Mouse (Mus musculus): ENCODE data around the gene Dnm3. TPM values are rescaled to one million over a fixed set of nuclear protein-coding genes. Genes with fewer than 3 reads are reported as not detected.
A peak's percentile ranks its signal among the peaks of the same experiment; 100 is the strongest.

Dnm3 gene
- polyA plus RNA-seq (2015; fragmentation: Nextera tagmentation; extraction: Ambion mirVana), result 52.4 and 59.4 TPM in 2 replicates

DNA sequence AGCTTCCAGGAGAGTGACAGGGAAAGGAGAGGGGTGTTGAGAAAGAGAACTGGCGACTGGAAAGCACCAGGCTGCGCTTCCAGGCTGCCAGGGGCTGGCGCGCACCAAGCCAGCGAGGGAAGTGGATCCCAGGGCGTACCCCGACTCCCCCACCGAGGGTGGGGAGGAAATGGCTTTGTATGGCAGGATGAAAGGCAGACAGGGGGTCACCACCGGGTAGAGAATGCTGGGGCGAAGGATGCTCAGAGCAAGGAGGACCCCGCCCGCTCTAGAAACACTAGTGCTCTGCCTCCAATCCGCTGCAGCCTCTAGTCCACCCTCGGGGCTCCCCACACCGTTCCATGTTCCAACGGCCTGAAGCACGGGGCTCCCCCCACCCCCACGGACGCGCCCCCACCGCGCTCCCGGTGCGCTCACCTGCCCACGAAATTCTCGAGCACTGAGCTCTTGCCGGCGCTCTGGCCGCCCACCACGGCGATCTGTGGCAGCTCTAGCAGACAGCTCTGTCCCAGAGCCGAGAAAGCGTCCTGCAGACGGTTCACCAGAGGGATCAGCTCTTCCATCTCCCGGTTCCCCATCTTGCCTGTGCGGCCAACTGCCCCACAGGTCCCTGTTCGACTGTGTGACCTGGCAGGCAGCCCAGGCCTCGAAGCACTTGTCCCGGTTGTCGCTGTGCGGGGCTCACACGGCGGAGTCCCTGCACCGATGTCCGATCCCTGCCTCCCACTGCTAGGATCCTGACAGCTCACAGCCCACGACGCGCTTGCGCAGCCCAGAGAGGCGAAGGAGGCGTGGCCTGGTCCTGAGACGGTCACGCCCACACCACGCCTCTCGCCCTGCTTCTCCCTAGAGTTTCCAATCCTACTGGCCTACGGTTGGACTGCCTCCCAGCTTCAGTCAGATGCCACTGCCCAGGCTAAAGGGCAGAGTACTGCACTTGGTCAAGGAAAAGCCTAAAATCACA, at the start of gene Dnm3:
Dnm3 (minus strand) TSS at position 789 of the 964 bp plus-strand sequence.
- ATAC-seq (ENCODE audit: low FRiP score, low read depth), result peak; percentile 98
- under 1% methylated on average over 50 of the region's 56 CpGs for WGBS
- Histone ChIP-seq H3K27me3 (no peaks in the 10 kb centered on the region), H3K4me1 (replicated peaks) (peaks cover 17% of the 10 kb centered on the region), H3K4me2 (peak within 1 kb of the TSS; percentile 75), H3K9me3 (no peaks in the 10 kb centered on the region), H3K9ac (peak within 1 kb of the TSS; percentile 82), H3K36me3 (no peaks in the 10 kb centered on the region), H3K27ac (replicated peaks) (peak within 1 kb of the TSS; percentile 87), H3K4me3 (peak within 1 kb of the TSS; percentile 89)

DNA sequence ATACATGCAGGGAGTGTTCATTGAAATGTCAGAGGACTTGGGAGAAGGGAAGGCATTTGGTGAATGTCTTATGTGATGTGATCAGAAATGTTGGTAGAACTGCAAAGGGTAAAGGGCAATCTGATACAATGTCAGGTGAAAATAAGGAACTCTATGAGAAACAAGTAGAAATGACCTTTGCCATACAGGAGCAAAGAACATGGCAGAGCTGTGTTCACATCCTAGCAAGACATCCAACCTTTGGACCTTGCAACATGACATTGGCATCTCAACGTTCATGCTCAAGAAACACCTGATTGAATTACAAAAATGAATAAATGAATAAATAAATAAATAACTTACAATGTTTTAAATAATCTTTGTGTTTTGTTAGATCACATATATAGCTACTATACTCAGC, 37.3 kb upstream of the Dnm3 start:
- no peak overlapping the region for H3K4me2 ChIP-seq
- no peak for ATAC-seq (ENCODE audit: low FRiP score, low read depth)
- H3K9ac ChIP-seq, result no peak overlapping the region
- H3K36me3 ChIP-seq, result no peaks in the 10 kb centered on the region
- WGBS, result 88% methylated on average over 1 of the region's 1 CpGs
- no peaks in the 10 kb centered on the region for H3K9me3 ChIP-seq
- H3K27me3 ChIP-seq, result no peaks in the 10 kb centered on the region
- H3K27ac ChIP-seq (replicated peaks), result no peak overlapping the region
- no peaks in the 10 kb centered on the region for H3K4me1 ChIP-seq (replicated peaks)
- H3K4me3 ChIP-seq, result no peak overlapping the region

DNA sequence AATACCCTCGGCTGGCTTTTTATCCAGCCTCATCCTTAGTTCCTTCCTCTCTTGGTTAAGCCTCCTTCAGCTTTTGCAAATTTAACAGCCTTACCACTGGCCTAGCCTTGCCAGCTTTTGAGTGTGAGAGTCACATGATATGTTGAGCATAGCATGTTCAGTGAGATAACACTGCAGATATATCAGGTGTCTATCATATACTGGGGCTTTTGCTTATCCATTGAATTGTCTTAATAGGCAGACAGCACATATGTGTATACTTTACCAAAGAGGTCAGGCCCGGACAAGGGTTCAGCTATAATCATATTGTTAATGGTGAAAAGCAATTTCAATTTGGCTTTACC, 32.2 kb upstream of the Dnm3 start:
- ATAC-seq (ENCODE audit: low FRiP score, low read depth), result no peak
- Histone ChIP-seq H3K4me2 (no peak overlapping the region), H3K4me1 (replicated peaks) (no peaks in the 10 kb centered on the region), H3K4me3 (no peak overlapping the region), H3K9ac (no peak overlapping the region), H3K9me3 (no peaks in the 10 kb centered on the region), H3K36me3 (no peaks in the 10 kb centered on the region), H3K27me3 (no peaks in the 10 kb centered on the region), H3K27ac (replicated peaks) (no peak overlapping the region)
- 88% methylated on average over 2 of the region's 2 CpGs for WGBS

DNA sequence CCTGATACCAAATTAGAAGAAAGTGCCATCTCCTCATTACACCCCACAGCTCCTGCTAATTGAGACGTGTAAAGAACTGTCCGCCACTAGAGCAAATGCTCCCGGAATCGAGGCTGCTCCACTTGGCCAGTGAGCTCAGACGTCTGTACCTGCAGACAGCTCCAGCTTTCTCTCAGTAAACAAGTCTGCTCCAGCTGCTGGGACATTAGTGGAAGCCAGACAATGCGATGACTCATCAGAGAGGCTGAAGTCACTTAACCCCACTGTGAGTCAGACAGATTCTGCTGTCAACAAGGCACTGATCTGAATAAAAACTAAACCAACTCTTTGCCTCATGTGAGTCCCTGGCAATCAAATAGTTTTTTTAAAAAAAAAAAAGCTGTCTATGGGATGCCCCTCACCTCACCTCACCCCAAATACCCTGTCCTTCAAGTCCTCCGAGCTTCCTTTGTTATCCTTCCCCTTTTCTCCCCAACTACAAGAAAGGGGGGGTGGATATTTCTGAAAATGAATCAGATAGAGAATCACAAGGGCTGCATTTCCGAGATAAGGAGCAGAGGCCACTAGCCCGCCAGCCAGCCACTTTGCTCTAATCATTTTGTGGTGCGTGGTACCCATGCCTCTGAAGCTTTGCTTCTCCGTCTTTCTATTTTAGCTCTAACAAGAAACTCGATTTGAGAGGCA, 31.6 kb upstream of the Dnm3 start:
- Histone ChIP-seq H3K27me3 (no peaks in the 10 kb centered on the region), H3K27ac (replicated peaks) (no peak overlapping the region), H3K36me3 (no peaks in the 10 kb centered on the region), H3K9me3 (no peaks in the 10 kb centered on the region), H3K4me2 (no peak overlapping the region), H3K4me1 (replicated peaks) (no peaks in the 10 kb centered on the region), H3K4me3 (no peak overlapping the region), H3K9ac (no peak overlapping the region)
- no peak for ATAC-seq (ENCODE audit: low FRiP score, low read depth)
- 63% methylated on average over 12 of the region's 12 CpGs for WGBS

DNA sequence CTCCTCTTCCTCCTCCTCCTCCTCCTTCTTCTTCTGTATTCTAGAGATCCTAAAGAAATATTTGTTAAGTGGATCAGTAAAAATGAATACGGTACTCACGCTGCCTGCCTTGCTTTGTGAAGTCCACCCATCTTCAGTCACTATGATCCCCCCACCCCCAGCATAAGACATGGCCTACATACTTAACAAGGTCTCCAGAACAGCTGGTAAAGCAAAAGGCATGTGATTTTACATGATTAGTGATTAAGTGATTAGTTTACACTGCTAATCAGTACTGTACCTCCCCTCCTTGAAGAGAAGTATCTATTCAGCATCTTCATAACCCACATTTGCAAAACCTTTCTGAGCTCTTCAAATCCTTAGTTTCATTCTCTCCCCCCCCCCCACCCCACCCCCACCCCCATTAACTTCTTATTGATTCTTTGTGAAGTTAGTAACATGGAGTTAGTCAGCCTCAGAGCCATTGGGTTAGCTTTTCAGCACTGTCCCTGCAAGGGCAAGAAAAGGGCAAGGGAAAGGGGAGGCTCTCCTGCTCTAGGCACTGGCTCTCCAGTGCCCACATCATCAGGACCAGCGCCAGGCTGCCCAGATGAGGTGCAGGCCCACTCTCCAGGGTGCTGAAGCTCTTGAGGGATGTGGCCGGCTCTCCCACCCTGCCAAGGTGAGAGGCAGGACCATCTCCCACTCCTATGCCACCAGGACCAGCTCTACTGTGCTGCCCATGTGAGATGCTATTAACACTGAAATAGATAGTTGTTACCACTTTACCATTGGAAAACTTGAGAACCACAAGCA, 30.6 kb upstream of the Dnm3 start:
- Histone ChIP-seq H3K36me3 (no peaks in the 10 kb centered on the region), H3K9me3 (no peaks in the 10 kb centered on the region), H3K4me1 (replicated peaks) (no peaks in the 10 kb centered on the region), H3K4me2 (no peak overlapping the region), H3K9ac (no peak overlapping the region), H3K4me3 (no peak overlapping the region), H3K27me3 (no peaks in the 10 kb centered on the region), H3K27ac (replicated peaks) (no peak overlapping the region)
- no peak for ATAC-seq (ENCODE audit: low FRiP score, low read depth)
- 80% methylated on average over 4 of the region's 4 CpGs for WGBS

DNA sequence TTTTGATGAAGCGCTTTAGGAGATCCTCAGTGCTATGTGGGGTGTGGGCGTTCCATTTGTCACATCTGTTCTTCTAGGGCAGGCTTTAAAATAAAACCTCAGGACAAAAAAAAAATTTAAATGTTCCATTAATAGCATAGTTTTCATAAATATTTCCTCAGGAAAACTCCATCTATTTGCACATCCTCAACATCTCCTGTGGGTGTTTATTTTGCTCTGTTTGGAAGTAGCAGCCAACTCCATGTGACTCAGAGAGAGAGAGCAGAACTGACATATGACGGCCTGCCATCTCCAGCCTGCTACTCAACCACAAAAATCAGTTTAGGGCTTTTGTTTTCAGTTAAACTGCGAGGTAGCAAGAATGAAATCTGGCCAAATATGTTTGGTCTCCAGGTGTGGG, 28.7 kb upstream of the Dnm3 start:
- Histone ChIP-seq H3K4me3 (no peak overlapping the region), H3K4me1 (replicated peaks) (no peaks in the 10 kb centered on the region), H3K9ac (no peak overlapping the region), H3K36me3 (no peaks in the 10 kb centered on the region), H3K9me3 (no peaks in the 10 kb centered on the region), H3K27ac (replicated peaks) (no peak overlapping the region), H3K27me3 (no peaks in the 10 kb centered on the region), H3K4me2 (no peak overlapping the region)
- ATAC-seq (ENCODE audit: low FRiP score, low read depth), result no peak
- WGBS, result 90% methylated on average over 4 of the region's 4 CpGs

DNA sequence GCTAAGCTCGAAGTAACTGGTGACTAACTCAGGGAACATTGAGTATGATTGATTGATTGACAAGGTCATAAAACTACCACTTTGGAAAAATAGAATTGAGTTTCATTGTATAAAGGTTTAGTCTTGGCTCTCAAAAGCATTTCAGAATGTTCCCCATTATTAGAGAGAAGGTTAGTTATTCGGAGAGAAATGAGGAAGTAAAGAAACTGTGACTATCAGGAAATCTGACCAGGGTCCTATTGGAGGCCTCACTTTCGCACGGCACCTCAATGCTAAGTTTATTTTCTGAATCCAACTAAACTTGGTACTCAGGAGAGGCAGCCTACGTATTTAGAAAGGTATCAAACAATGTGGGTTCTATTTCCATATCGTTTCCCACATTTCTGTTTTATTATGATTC, 27.8 kb upstream of the Dnm3 start:
- no peak overlapping the region for H3K9ac ChIP-seq
- H3K4me1 ChIP-seq (replicated peaks), result no peaks in the 10 kb centered on the region
- no peaks in the 10 kb centered on the region for H3K9me3 ChIP-seq
- H3K4me2 ChIP-seq, result no peak overlapping the region
- no peak overlapping the region for H3K27ac ChIP-seq (replicated peaks)
- no peaks in the 10 kb centered on the region for H3K27me3 ChIP-seq
- no peak overlapping the region for H3K4me3 ChIP-seq
- H3K36me3 ChIP-seq, result no peaks in the 10 kb centered on the region
- whole genome bisulfite sequencing, result 88% methylated on average over 6 of the region's 6 CpGs
- ATAC-seq (ENCODE audit: low FRiP score, low read depth), result no peak

DNA sequence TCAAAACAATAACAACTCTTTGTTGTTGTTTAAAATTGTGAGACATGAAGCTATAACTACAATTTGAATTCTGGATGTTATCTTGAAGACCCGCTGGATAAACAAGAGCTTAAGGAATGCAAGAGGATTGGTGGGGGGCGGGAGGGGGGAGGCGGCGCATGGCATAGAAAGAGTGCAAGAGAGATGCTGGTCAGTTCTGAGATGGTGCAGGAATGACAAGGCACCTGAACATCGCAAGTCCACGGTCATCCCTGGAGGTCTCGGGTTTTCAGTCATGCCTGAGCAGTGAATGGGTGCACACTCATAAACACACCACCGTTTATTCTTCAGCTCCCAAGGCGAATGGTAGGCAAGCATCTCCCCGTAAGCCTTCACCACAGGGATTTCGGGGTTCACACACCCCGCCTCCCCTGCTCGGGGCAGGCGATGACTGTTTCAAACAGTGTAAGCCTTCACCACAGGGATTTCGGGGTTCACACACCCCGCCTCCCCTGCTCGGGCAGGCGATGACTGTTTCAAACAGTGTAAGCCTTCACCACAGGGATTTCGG, 1.2 kb downstream of the Dnm3 start:
- no peaks in the 10 kb centered on the region for H3K36me3 ChIP-seq
- H3K27ac ChIP-seq (replicated peaks), result peak overlapping the region; percentile 87; the same call in 1 of the 2 replicates
- under 1% methylated on average over 19 of the region's 19 CpGs for WGBS
- no peaks in the 10 kb centered on the region for H3K9me3 ChIP-seq
- peak overlapping the region; percentile 75 for H3K4me2 ChIP-seq
- peaks cover 17% of the 10 kb centered on the region for H3K4me1 ChIP-seq (replicated peaks)
- peak; percentile 35 for ATAC-seq (ENCODE audit: low FRiP score, low read depth)
- H3K27me3 ChIP-seq, result no peaks in the 10 kb centered on the region
- peak overlapping the region; percentile 82 for H3K9ac ChIP-seq
- peak overlapping the region; percentile 89 for H3K4me3 ChIP-seq

DNA sequence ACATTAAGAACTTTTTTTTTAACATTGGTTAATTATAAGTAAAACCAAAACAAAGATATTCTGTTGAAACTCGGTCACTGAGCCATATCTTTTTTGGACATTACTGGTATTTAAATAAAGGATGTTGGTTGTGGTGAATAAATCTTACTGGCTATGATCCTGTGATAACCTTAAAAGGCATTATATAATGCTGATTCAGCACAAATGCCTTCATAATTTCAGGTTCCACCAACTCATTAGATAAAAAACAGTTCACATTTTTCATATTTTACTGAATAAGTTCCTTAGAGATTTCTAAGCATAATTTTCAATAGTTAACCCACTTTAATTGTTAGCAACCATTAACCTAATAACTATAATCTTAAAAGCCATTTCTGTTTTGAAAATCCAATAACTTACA, 4.9 kb downstream of the Dnm3 start:
- Histone ChIP-seq H3K27ac (replicated peaks) (no peak overlapping the region), H3K4me3 (no peak overlapping the region), H3K4me2 (no peak overlapping the region), H3K36me3 (no peaks in the 10 kb centered on the region), H3K27me3 (no peaks in the 10 kb centered on the region), H3K9ac (no peak overlapping the region), H3K4me1 (replicated peaks) (peaks cover 14% of the 10 kb centered on the region), H3K9me3 (no peaks in the 10 kb centered on the region)
- no peak for ATAC-seq (ENCODE audit: low FRiP score, low read depth)
- 83% methylated on average over 1 of the region's 1 CpGs for WGBS

DNA sequence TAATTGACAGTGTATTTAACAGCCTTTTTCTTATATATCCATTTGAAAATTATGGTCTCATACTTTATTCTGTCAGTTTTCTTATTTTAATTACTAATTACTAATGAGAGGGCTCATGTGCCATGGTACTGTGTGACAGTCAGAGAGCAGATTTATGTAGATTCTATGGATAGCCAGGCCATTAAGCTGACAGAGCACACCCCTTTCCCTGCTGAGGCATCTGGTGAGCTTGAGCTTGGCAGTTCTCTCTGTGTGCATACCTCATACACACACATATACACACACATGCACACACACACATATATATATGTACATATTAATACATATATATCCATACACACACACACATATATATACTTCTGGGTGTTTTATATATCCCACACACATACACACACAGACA, 6.7 kb downstream of the Dnm3 start:
- H3K4me2 ChIP-seq, result no peak overlapping the region
- H3K27ac ChIP-seq (replicated peaks), result no peak overlapping the region
- H3K36me3 ChIP-seq, result no peaks in the 10 kb centered on the region
- no peaks in the 10 kb centered on the region for H3K27me3 ChIP-seq
- no peak for ATAC-seq (ENCODE audit: low FRiP score, low read depth)
- H3K4me1 ChIP-seq (replicated peaks), result peaks cover 9% of the 10 kb centered on the region; the same call in 1 of the 2 replicates
- H3K9ac ChIP-seq, result no peak overlapping the region
- H3K9me3 ChIP-seq, result no peaks in the 10 kb centered on the region
- H3K4me3 ChIP-seq, result no peak overlapping the region

DNA sequence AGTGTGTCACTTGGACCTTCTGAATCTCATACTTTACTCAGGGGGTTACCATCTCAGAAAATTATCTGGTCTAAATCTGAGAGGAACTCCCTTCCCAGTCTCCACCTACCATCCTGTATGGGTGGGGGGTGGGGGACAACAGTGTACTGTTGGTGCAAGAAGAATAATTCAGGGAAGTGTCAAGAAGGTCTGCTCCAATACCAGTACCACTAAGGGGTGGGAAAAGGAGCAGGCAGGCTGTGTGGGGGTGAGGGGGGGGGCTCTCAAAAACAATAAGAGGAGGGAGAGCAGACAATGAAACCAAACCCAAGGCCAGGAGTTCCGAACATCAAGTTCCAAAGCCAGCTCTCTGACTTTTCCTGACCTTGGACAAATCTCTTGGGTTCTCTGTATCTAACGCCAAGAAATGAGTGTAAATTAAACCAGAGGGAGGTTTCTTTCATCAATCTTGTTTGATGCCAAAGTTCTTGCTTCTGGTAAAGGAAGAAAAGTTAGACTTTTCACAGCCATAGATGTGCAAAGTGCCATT, 8.0 kb downstream of the Dnm3 start:
- Histone ChIP-seq H3K9me3 (no peaks in the 10 kb centered on the region), H3K4me3 (no peak overlapping the region), H3K9ac (no peak overlapping the region), H3K36me3 (no peaks in the 10 kb centered on the region), H3K27me3 (no peaks in the 10 kb centered on the region), H3K4me1 (replicated peaks) (peaks cover 5% of the 10 kb centered on the region; the same call in 1 of the 2 replicates), H3K4me2 (no peak overlapping the region), H3K27ac (replicated peaks) (no peak overlapping the region)
- WGBS, result 54% methylated on average over 2 of the region's 2 CpGs
- ATAC-seq (ENCODE audit: low FRiP score, low read depth), result no peak

Measured in hindbrain, embryonic 15.5 days (tissue).